Mouse (Mus musculus): ENCODE measurements at regions not wholly inside any gene's neighbourhood (a gene's known extent, or its start where the extent isn't known, plus 50 kb on each side); places are given as distances from the start of the nearest gene placed in this dataset.

DNA sequence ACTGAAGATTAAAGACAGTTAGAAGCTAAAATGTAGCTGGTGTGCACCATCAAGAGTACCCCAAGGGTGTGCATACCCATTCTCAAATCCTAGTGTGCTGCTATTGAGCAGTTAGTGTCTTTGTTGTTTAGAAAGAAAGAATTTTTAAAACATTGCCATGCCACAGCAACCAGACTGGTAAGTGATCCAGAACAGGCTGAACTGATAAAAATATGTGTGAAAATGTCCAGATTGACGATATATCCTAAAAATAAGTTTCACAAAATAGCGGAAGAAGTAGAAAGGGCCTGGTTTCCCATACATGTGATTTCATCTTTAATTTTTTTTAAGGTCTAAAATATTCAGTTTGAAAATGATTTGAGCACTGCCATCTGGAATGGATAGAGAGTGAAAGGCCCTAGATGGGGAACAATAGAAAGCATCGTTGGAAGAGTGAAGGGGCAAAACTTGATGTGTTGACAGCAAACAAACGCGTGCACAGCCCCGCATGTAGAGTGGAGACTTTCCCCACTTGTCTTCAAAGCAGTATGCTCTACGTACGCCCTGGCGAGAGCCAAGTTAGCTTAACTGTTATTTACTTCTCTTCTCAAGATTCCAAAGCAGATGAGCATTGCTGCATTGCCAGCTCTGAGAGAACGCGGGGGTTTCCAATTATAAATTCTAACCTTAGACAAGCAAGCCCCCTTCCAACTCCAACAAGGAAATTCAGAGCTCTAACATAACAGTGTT lies 100.3 kb downstream of the Rap2a start:
- Histone ChIP-seq H3K4me3 (ENCODE audit: low read depth, low read length) (no peak overlapping the region), H3K9ac (ENCODE audit: low read depth, low read length) (no peak overlapping the region), H3K4me2 (replicated peaks; ENCODE audit: low read depth) (no peak overlapping the region), H3K36me3 (ENCODE audit: control insufficient read depth, insufficient read depth) (no peaks in the 10 kb centered on the region), H3K27ac (ENCODE audit: low read depth, low read length) (no peak overlapping the region), H3K27me3 (replicated peaks; ENCODE audit: control insufficient read depth, insufficient read depth, low read length) (no peaks in the 10 kb centered on the region), H3K9me3 (ENCODE audit: control insufficient read depth) (no peaks in the 10 kb centered on the region), H3K4me1 (replicated peaks; ENCODE audit: control insufficient read depth, insufficient read depth, low read length) (no peaks in the 10 kb centered on the region)
- no peak for ATAC-seq
- TF ChIP-seq CTCF (IDR thresholded peaks at IDR 0.05; ENCODE audit: low read depth): no peak
- 84% methylated on average over 11 of the region's 11 CpGs for WGBS

GRCm38 (mm10) chr14:120583807-120584206 lies 105.6 kb downstream of the Rap2a start:
- H3K9ac ChIP-seq (ENCODE audit: low read depth, low read length): no peak overlapping the region
- no peak overlapping the region for H3K27ac ChIP-seq (ENCODE audit: low read depth, low read length)
- 79% methylated on average over 3 of the region's 3 CpGs for WGBS
- no peak for ATAC-seq
- H3K9me3 ChIP-seq (ENCODE audit: control insufficient read depth): no peaks in the 10 kb centered on the region
- H3K27me3 ChIP-seq (replicated peaks; ENCODE audit: control insufficient read depth, insufficient read depth, low read length): no peaks in the 10 kb centered on the region
- no peak overlapping the region for H3K4me3 ChIP-seq (ENCODE audit: low read depth, low read length)
- H3K4me1 ChIP-seq (replicated peaks; ENCODE audit: control insufficient read depth, insufficient read depth, low read length): no peaks in the 10 kb centered on the region
- no peak for TF ChIP-seq CTCF (IDR thresholded peaks at IDR 0.05; ENCODE audit: low read depth)
- H3K36me3 ChIP-seq (ENCODE audit: control insufficient read depth, insufficient read depth): no peaks in the 10 kb centered on the region
- H3K4me2 ChIP-seq (replicated peaks; ENCODE audit: low read depth): no peak overlapping the region

DNA sequence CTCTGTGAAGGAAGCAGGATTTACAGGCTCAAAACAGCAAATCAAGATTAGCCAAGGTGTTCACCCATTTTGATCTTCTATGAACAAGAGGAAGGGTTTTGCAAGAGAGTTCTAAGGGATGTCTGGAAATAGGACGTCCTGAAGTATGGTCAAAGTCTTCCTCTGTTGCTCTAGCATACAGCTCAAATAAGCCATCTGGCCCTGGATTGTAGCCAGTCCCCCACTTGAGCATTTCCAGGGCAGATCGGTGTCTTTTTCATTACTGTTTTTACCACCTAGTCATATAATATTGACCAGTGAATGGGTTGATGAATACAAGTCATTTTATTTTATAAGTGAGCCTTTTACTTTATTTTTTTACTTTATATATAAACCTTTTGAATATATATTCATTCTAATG lies 113.9 kb downstream of the Rap2a start:
- WGBS: 72% methylated on average over 2 of the region's 2 CpGs
- no peak overlapping the region for H3K4me2 ChIP-seq (replicated peaks; ENCODE audit: low read depth)
- no peaks in the 10 kb centered on the region for H3K9me3 ChIP-seq (ENCODE audit: control insufficient read depth)
- no peak overlapping the region for H3K9ac ChIP-seq (ENCODE audit: low read depth, low read length)
- no peaks in the 10 kb centered on the region for H3K4me1 ChIP-seq (replicated peaks; ENCODE audit: control insufficient read depth, insufficient read depth, low read length)
- TF ChIP-seq CTCF (IDR thresholded peaks at IDR 0.05; ENCODE audit: low read depth): no peak
- H3K27me3 ChIP-seq (replicated peaks; ENCODE audit: control insufficient read depth, insufficient read depth, low read length): no peaks in the 10 kb centered on the region
- no peaks in the 10 kb centered on the region for H3K36me3 ChIP-seq (ENCODE audit: control insufficient read depth, insufficient read depth)
- ATAC-seq: no peak
- H3K27ac ChIP-seq (ENCODE audit: low read depth, low read length): no peak overlapping the region
- no peak overlapping the region for H3K4me3 ChIP-seq (ENCODE audit: low read depth, low read length)

DNA sequence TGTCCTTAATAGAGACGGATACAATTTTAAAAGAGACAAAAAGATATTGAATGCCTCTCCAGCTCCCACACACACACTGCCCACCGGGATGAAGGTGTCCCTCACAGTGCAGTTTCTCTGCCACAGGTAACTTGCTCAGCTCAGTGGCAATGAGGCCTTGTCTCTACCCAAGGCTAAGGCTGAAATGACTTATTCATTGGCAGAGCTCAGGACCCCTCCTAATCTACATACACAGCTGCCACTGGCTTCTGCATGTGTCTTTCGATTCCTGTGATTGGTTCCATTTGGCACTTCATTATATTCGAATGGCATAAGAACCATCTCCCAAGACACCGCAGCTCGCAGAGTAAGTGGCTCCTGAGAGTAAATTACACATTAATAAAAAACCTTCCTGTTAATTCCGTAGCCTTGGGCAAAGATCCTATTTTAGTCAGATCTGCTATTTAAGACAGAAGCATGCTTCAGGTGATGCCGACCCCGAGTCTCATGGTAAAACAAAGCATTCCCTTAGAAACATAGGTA lies 122.2 kb downstream of the Rap2a start:
- no peak overlapping the region for H3K4me3 ChIP-seq (ENCODE audit: low read depth, low read length)
- H3K4me1 ChIP-seq (replicated peaks; ENCODE audit: control insufficient read depth, insufficient read depth, low read length): no peaks in the 10 kb centered on the region
- H3K36me3 ChIP-seq (ENCODE audit: control insufficient read depth, insufficient read depth): no peaks in the 10 kb centered on the region
- no peaks in the 10 kb centered on the region for H3K27me3 ChIP-seq (replicated peaks; ENCODE audit: control insufficient read depth, insufficient read depth, low read length)
- no peak for TF ChIP-seq CTCF (IDR thresholded peaks at IDR 0.05; ENCODE audit: low read depth)
- H3K4me2 ChIP-seq (replicated peaks; ENCODE audit: low read depth): no peak overlapping the region
- no peak for ATAC-seq
- H3K9ac ChIP-seq (ENCODE audit: low read depth, low read length): no peak overlapping the region
- no peak overlapping the region for H3K27ac ChIP-seq (ENCODE audit: low read depth, low read length)
- 90% methylated on average over 9 of the region's 9 CpGs for WGBS
- H3K9me3 ChIP-seq (ENCODE audit: control insufficient read depth): no peaks in the 10 kb centered on the region

DNA sequence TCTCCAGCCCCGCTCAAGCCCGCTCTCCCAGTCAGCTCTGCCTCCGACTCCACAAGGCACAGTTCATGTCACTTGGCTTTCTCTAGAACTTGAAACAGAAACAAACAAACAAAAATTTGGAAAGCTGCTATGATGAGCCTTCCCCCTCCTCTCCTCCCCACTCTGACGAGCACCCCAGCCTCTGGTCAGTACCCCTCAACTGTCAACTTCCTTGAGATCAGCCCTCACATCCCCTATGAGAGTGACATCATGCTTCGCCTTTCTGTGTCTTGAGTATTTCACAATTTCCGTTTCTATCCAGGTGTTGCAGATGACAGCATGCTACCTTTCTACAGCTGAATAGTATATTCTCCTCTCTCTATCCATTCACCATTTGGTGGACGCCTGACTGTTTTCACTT lies 123.3 kb downstream of the Rap2a start:
- WGBS: 92% methylated on average over 7 of the region's 7 CpGs
- Histone ChIP-seq H3K27me3 (replicated peaks; ENCODE audit: control insufficient read depth, insufficient read depth, low read length) (no peaks in the 10 kb centered on the region), H3K9ac (ENCODE audit: low read depth, low read length) (no peak overlapping the region), H3K4me1 (replicated peaks; ENCODE audit: control insufficient read depth, insufficient read depth, low read length) (no peaks in the 10 kb centered on the region), H3K27ac (ENCODE audit: low read depth, low read length) (no peak overlapping the region), H3K4me3 (ENCODE audit: low read depth, low read length) (no peak overlapping the region), H3K36me3 (ENCODE audit: control insufficient read depth, insufficient read depth) (no peaks in the 10 kb centered on the region), H3K9me3 (ENCODE audit: control insufficient read depth) (no peaks in the 10 kb centered on the region), H3K4me2 (replicated peaks; ENCODE audit: low read depth) (no peak overlapping the region)
- no peak for TF ChIP-seq CTCF (IDR thresholded peaks at IDR 0.05; ENCODE audit: low read depth)
- no peak for ATAC-seq

GRCm38 (mm10) chr14:120603849-120604492 lies 125.7 kb downstream of the Rap2a start:
- H3K27ac ChIP-seq (ENCODE audit: low read depth, low read length): peak overlapping the region; percentile 47; the same call in 1 of the 2 replicates
- 34% methylated on average over 6 of the region's 6 CpGs for WGBS
- no peak overlapping the region for H3K9ac ChIP-seq (ENCODE audit: low read depth, low read length)
- no peaks in the 10 kb centered on the region for H3K4me1 ChIP-seq (replicated peaks; ENCODE audit: control insufficient read depth, insufficient read depth, low read length)
- no peak for TF ChIP-seq CTCF (IDR thresholded peaks at IDR 0.05; ENCODE audit: low read depth)
- H3K36me3 ChIP-seq (ENCODE audit: control insufficient read depth, insufficient read depth): no peaks in the 10 kb centered on the region
- H3K4me2 ChIP-seq (replicated peaks; ENCODE audit: low read depth): peak overlapping the region; percentile 33
- H3K4me3 ChIP-seq (ENCODE audit: low read depth, low read length): no peak overlapping the region
- no peaks in the 10 kb centered on the region for H3K9me3 ChIP-seq (ENCODE audit: control insufficient read depth)
- peak; percentile 87 for ATAC-seq
- no peaks in the 10 kb centered on the region for H3K27me3 ChIP-seq (replicated peaks; ENCODE audit: control insufficient read depth, insufficient read depth, low read length)
